Mouse (Mus musculus): ENCODE results near the gene Cdc42ep4. TPM values are rescaled to one million over a fixed set of nuclear protein-coding genes. Genes with fewer than 3 reads are reported as not detected.

Gene Cdc42ep4
- 1 to 10 TPM; 2.4 to 2.5 TPM for polyA plus RNA-seq (2017; shearing (Covaris generic))

- ATAC-seq, result peak; percentile 86
Measured at GRCm38 (mm10) chr11:113751484-113752084, at the start of gene Cdc42ep4. Gene Cdc42ep4, minus strand, starts transcription at chr11:113751881.

GRCm38 (mm10) chr11:113800026-113800425 is 48.3 kb upstream of the Cdc42ep4 start:
- no peak for ATAC-seq

GRCm38 (mm10) chr11:113799041-113799447 is 47.4 kb upstream of the Cdc42ep4 start:
- no peak for ATAC-seq

- ATAC-seq, result no peak
Measured at GRCm38 (mm10) chr11:113798011-113798410, 46.3 kb upstream of the Cdc42ep4 start.

GRCm38 (mm10) chr11:113797014-113797983 is 45.6 kb upstream of the Cdc42ep4 start:
- no peak for ATAC-seq

GRCm38 (mm10) chr11:113795846-113796245 is 44.2 kb upstream of the Cdc42ep4 start:
- no peak for ATAC-seq

- no peak for ATAC-seq
Measured at GRCm38 (mm10) chr11:113791357-113792215, 39.9 kb upstream of the Cdc42ep4 start.

- no peak for ATAC-seq
Measured at GRCm38 (mm10) chr11:113789101-113789500, 37.4 kb upstream of the Cdc42ep4 start.

GRCm38 (mm10) chr11:113788183-113788789 is 36.6 kb upstream of the Cdc42ep4 start:
- ATAC-seq, result peak; percentile 82

- ATAC-seq, result peak; percentile 48
Measured at GRCm38 (mm10) chr11:113787432-113788182, 35.9 kb upstream of the Cdc42ep4 start.

GRCm38 (mm10) chr11:113787009-113787408 is 35.3 kb upstream of the Cdc42ep4 start:
- no peak for ATAC-seq

GRCm38 (mm10) chr11:113786395-113786794 is 34.7 kb upstream of the Cdc42ep4 start:
- no peak for ATAC-seq

- ATAC-seq, result no peak
Measured at GRCm38 (mm10) chr11:113785406-113786171, 33.9 kb upstream of the Cdc42ep4 start.

GRCm38 (mm10) chr11:113784656-113785396 is 33.1 kb upstream of the Cdc42ep4 start:
- no peak for ATAC-seq

GRCm38 (mm10) chr11:113782496-113782895 is 30.8 kb upstream of the Cdc42ep4 start:
- no peak for ATAC-seq

- ATAC-seq, result no peak
Measured at GRCm38 (mm10) chr11:113782006-113782405, 30.3 kb upstream of the Cdc42ep4 start.

- ATAC-seq, result no peak
Measured at GRCm38 (mm10) chr11:113779680-113780041, 28.0 kb upstream of the Cdc42ep4 start.

GRCm38 (mm10) chr11:113778733-113779679 is 27.3 kb upstream of the Cdc42ep4 start:
- no peak for ATAC-seq
